Mouse (Mus musculus) hindbrain, postnatal 0 days (tissue): ENCODE measurements around the gene Slc24a1. TPM values are rescaled to one million over a fixed set of nuclear protein-coding genes. Genes with fewer than 3 reads are reported as not detected.

Experiments
- ATAC-seq: fragments of 200-750 bp; cut with Nextera tagmentation; 2 replicates; pipeline ENCODE4 v1.8.0; 2017; ENCODE audit warnings: mild to moderate bottlenecking, moderate TSS enrichment, moderate library complexity
- DNase-seq: peaks from one replicate; pipeline ENCODE4 v3.0.0-alpha.2; 2015; ENCODE audit warnings: low spot score
- H3K27ac ChIP-seq: fragments of 300-500 bp; sonication (generic); 2 replicates; pipeline ENCODE4 v1.5.1; 2014; ENCODE audit warnings: mild to moderate bottlenecking
- H3K27me3 ChIP-seq: fragments of 300-500 bp; sonication (generic); 2 replicates; pipeline ENCODE4 v1.6.1; 2014; ENCODE audit warnings: low read length, mixed read lengths; ENCODE audit not compliant: insufficient read depth
- H3K36me3 ChIP-seq: fragments of 300-500 bp; sonication (generic); 2 replicates; pipeline ENCODE4 v1.6.1; 2014; ENCODE audit warnings: low read length, mixed read lengths; ENCODE audit not compliant: insufficient read depth
- H3K4me1 ChIP-seq: fragments of 300-500 bp; sonication (generic); 2 replicates; pipeline ENCODE4 v1.6.1; 2014; ENCODE audit warnings: antibody characterized with exemption, low read length, mixed read lengths; ENCODE audit not compliant: insufficient read depth
- H3K4me2 ChIP-seq: fragments of 300-500 bp; sonication (generic); 2 replicates; pipeline ENCODE4 v1.6.1; 2014; ENCODE audit warnings: low read depth, mild to moderate bottlenecking, low read length, moderate library complexity, mixed read lengths
- H3K4me3 ChIP-seq: fragments of 300-500 bp; sonication (generic); 2 replicates; pipeline ENCODE4 v1.5.1; 2014; ENCODE audit warnings: low read length
- H3K9ac ChIP-seq: fragments of 300-500 bp; sonication (generic); replicated peaks from 2 replicates; pipeline ENCODE4 v1.6.1; 2014; ENCODE audit warnings: mild to moderate bottlenecking, low read length, moderate library complexity, mixed read lengths
- H3K9me3 ChIP-seq: fragments of 300-500 bp; sonication (generic); 2 replicates; pipeline ENCODE4 v1.6.1; 2016; ENCODE audit warnings: low read length, mixed read lengths
- CTCF ChIP-seq: IDR thresholded peaks from 2 replicates; pipeline ENCODE4 v1.5.1; 2016; ENCODE audit warnings: antibody characterized with exemption, control low read depth, low read depth
- WGBS: fragments of 180-500 bp; shearing (Covaris S2); extraction: QIAGEN DNeasy Blood & Tissue Kit; methylation state at CpG from one replicate; pipeline ENCODE4 v1.1.7; 2014; 5-methylcytosine and 5-hydroxymethylcytosine counted together
- polyA plus RNA-seq: library from polyadenylated mRNA; unstranded; fragments of >200 nt; fragmentation: Nextera tagmentation; extraction: Ambion mirVana; gene quantifications from 2 replicates; pipeline ENCODE4 v1.2.1, GENCODE M21; 2015
- total RNA-seq: library from RNA; depleted of rRNA; stranded (reverse); fragments of >200 nt; gene quantifications from 2 replicates; pipeline ENCODE4 v1.2.3, GENCODE M21; 2014

The Slc24a1 gene
- total and polyA plus RNA-seq, 2 experiments from 2014 or later = 0.03 to 0.31 TPM

GRCm38 (mm10) chr9:64953190-64953589, 1.8 kb upstream of the Slc24a1 start:
- 76% methylated on average over 7 of the region's 7 CpGs for WGBS
- TF ChIP-seq CTCF = no peak
- Histone ChIP-seq H3K4me1 (no peaks in the 10 kb centered on the region), H3K4me3 (no peak overlapping the region), H3K9me3 (no peaks in the 10 kb centered on the region), H3K36me3 (no peaks in the 10 kb centered on the region), H3K9ac (no peak overlapping the region), H3K27ac (no peak overlapping the region), H3K27me3 (no peaks in the 10 kb centered on the region), H3K4me2 (no peak overlapping the region)
- no peak for DNase-seq
- ATAC-seq = no peak

GRCm38 (mm10) chr9:64952055-64952454, 648 bp upstream of the Slc24a1 start:
- H3K4me2 ChIP-seq = no peak overlapping the region

DNA sequence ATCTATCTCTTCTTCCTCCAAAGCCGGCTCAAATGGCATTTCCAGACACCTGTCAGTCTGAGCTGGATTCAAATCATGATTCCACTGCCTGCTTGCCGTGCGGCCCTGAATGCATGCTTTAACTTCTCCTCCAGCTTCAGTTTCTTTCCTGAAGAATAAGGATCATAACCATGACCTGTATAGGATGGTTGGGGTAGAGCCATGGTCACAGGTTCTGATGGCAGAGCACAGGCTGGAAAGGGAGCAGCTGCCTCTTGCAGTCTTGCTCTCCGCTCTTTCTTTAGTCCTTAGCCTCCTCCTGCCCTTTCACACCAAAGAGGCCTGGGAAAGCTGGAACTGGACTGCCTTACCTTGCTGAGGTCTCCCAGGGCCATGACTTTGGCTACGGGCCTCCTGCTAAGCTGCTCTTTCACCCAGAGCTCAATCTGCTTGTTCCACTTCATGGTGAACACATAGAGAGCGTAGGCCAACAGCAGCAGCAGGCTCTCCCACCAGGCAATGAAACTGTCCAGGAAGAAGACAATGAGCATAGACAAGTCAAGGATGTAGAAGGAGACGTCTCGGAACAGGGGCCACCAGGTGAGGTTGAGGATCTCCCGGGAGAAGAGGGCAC, 3.8 kb downstream of the Slc24a1 start:
- Histone ChIP-seq H3K27ac (no peak overlapping the region), H3K36me3 (no peaks in the 10 kb centered on the region), H3K4me3 (no peak overlapping the region), H3K9me3 (no peaks in the 10 kb centered on the region), H3K4me1 (no peaks in the 10 kb centered on the region), H3K27me3 (no peaks in the 10 kb centered on the region), H3K9ac (no peak overlapping the region), H3K4me2 (no peak overlapping the region)
- DNase-seq (no peak), ATAC-seq (no peak)
- 87% methylated on average over 9 of the region's 9 CpGs for WGBS
- TF ChIP-seq CTCF = no peak

More at GRCm38 (mm10) chr9:64952055-64952454, 648 bp upstream of the Slc24a1 start:
- WGBS = 12% methylated on average over 5 of the region's 5 CpGs
- Histone ChIP-seq H3K27me3 (no peaks in the 10 kb centered on the region), H3K27ac (no peak overlapping the region), H3K4me1 (no peaks in the 10 kb centered on the region), H3K4me3 (no peak overlapping the region), H3K9ac (no peak overlapping the region), H3K36me3 (no peaks in the 10 kb centered on the region), H3K9me3 (no peaks in the 10 kb centered on the region)
- TF ChIP-seq CTCF = no peak
- DNase-seq (no peak), ATAC-seq (peak; percentile 32; the same call in 1 of the 2 replicates)

DNA sequence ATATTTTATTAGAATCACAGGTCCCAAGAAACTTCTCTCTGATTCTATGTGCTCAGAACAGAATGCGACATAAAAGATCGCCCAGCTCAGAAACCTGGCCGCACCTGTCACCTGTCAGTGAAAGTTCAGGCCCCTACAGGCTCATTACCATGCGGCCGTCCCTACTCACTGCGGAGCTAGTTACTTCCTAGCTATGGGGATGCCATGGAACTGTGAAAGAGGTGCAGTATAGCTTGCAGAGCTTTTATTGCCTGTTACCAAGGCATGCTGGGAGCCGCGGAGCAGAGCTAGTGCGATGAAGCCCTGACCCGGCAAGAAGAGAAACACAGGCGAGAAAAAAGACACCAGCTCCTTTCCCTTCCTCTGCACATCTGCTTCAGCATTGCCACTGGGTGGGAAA, 7.4 kb downstream of the Slc24a1 start:
- Histone ChIP-seq H3K27me3 (no peaks in the 10 kb centered on the region), H3K9ac (no peak overlapping the region), H3K4me3 (no peak overlapping the region), H3K4me1 (no peaks in the 10 kb centered on the region), H3K27ac (no peak overlapping the region), H3K4me2 (no peak overlapping the region), H3K36me3 (no peaks in the 10 kb centered on the region), H3K9me3 (no peaks in the 10 kb centered on the region)
- ATAC-seq (no peak), DNase-seq (no peak)
- TF ChIP-seq CTCF = no peak
- 20% methylated on average over 11 of the region's 11 CpGs for WGBS

DNA sequence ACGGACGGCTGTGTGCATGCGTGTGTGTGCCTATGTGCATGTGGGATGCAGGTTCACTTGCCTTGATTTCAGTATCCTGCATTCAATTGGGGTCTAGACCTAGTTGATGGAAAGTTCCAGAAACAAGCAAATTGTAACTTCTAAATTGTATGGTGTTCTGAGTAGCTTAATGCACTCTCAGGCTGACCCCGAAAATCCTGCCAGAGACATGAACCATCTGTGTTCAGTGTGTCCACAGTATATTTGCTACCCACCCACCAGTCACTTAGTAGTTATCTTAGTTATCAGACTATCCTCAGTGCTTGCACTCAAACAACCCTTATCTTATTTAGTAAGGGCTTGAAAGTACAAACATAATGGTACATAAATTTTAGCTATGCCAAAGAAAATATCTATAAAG, 9.8 kb downstream of the Slc24a1 start:
- Histone ChIP-seq H3K27me3 (no peaks in the 10 kb centered on the region), H3K9ac (no peak overlapping the region), H3K4me1 (no peaks in the 10 kb centered on the region), H3K36me3 (no peaks in the 10 kb centered on the region), H3K4me3 (no peak overlapping the region), H3K27ac (no peak overlapping the region), H3K9me3 (no peaks in the 10 kb centered on the region), H3K4me2 (no peak overlapping the region)
- WGBS = 82% methylated on average over 4 of the region's 4 CpGs
- TF ChIP-seq CTCF = no peak
- no peak for DNase-seq
- no peak for ATAC-seq

- Histone ChIP-seq H3K4me3 (no peak overlapping the region), H3K9ac (no peak overlapping the region), H3K36me3 (no peaks in the 10 kb centered on the region), H3K4me1 (no peaks in the 10 kb centered on the region), H3K9me3 (no peaks in the 10 kb centered on the region), H3K27ac (no peak overlapping the region), H3K4me2 (no peak overlapping the region), H3K27me3 (no peaks in the 10 kb centered on the region)
- 87% methylated on average over 11 of the region's 11 CpGs for WGBS
- TF ChIP-seq CTCF = no peak
- no peak for DNase-seq
- ATAC-seq = no peak
Observed at GRCm38 (mm10) chr9:64940731-64941346, 10.6 kb downstream of the Slc24a1 start.

DNA sequence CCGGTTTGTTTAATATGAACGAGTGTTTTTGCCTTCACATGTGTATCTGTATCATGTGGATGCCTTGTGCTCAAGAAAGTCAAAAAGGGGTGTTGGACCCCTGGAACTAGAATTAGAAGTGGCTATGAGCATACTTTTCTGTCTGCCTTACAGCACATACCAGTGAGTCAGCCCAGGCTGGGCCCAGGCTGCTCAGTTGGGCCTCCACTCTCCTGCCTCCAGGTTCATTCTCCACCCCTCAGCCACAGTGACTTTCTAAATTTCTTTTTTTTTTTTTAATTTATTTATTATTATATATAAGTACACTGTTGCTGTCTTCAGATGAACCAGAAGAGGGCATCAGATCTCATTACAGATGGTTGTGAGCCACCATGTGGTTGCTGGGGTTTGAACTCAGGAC, 11.6 kb downstream of the Slc24a1 start:
- no peak overlapping the region for H3K27ac ChIP-seq
- no peaks in the 10 kb centered on the region for H3K4me1 ChIP-seq
- TF ChIP-seq CTCF = no peak
- H3K4me2 ChIP-seq = no peak overlapping the region
- H3K36me3 ChIP-seq = no peaks in the 10 kb centered on the region
- H3K27me3 ChIP-seq = no peaks in the 10 kb centered on the region
- no peak overlapping the region for H3K9ac ChIP-seq
- DNase-seq = no peak
- WGBS = 83% methylated on average over 2 of the region's 2 CpGs
- ATAC-seq = no peak
- H3K9me3 ChIP-seq = no peaks in the 10 kb centered on the region
- H3K4me3 ChIP-seq = no peak overlapping the region
